Mouse (Mus musculus) heart, embryonic 14.5 days (tissue): Measurements from ENCODE around the gene Pga5. TPM values are rescaled to one million over a fixed set of nuclear protein-coding genes. Genes with fewer than 3 reads are reported as not detected.

Source experiments
- ATAC-seq: fragments of 200-750 bp; cut with Nextera tagmentation; 2 replicates; pipeline ENCODE4 v1.8.0; 2017; ENCODE audit warnings: low read depth, moderate TSS enrichment; ENCODE audit not compliant: insufficient number of reproducible peaks, insufficient read depth, low FRiP score
- H3K27ac ChIP-seq, 2 experiments: fragments of 200-500 bp in 1 of 2; fragments of 300-500 bp in 1 of 2; sonication (generic) in 1 of 2; replicated peaks in 1 of 2; 2 replicates each; pipeline ENCODE4 v1.5.1; 2012 to 2014; ENCODE audit warnings: low read depth in 2 of 2, low read length in 2 of 2, control low read depth in 1 of 2, mild to moderate bottlenecking in 1 of 2, mixed read lengths in 1 of 2; ENCODE audit not compliant: control insufficient read depth in 1 of 2, insufficient read depth in 1 of 2
- H3K27me3 ChIP-seq: fragments of 300-500 bp; sonication (generic); 2 replicates; pipeline ENCODE4 v1.6.1; 2014; ENCODE audit warnings: mild to moderate bottlenecking, low read length, control low read depth; ENCODE audit not compliant: control insufficient read depth, insufficient read depth
- H3K36me3 ChIP-seq: fragments of 300-500 bp; sonication (generic); 2 replicates; pipeline ENCODE4 v1.6.1; 2014; ENCODE audit warnings: mild to moderate bottlenecking, control low read depth, low read length, mixed read lengths; ENCODE audit not compliant: control insufficient read depth, insufficient read depth
- H3K4me1 ChIP-seq, 2 experiments: fragments of 200-500 bp in 1 of 2; fragments of 300-500 bp in 1 of 2; sonication (generic) in 1 of 2; 2 replicates each; pipeline ENCODE4 v1.6.1; 2012 to 2014; ENCODE audit warnings: low read length in 2 of 2, control low read depth in 1 of 2, mixed read lengths in 1 of 2; ENCODE audit not compliant: control insufficient read depth in 2 of 2, insufficient read depth in 2 of 2
- H3K4me2 ChIP-seq: fragments of 300-500 bp; sonication (generic); 2 replicates; pipeline ENCODE4 v1.6.1; 2014; ENCODE audit warnings: mild to moderate bottlenecking, low read length
- H3K4me3 ChIP-seq, 2 experiments: fragments of 200-500 bp in 1 of 2; fragments of 300-500 bp in 1 of 2; sonication (generic) in 1 of 2; 2 replicates each; pipeline ENCODE4 v1.5.1; 2012 to 2014; ENCODE audit warnings: low read length in 2 of 2, mild to moderate bottlenecking in 2 of 2, control low read depth in 1 of 2, low read depth in 1 of 2, moderate library complexity in 1 of 2; ENCODE audit not compliant: control insufficient read depth in 1 of 2, insufficient read depth in 1 of 2
- H3K9ac ChIP-seq: fragments of 300-500 bp; sonication (generic); 2 replicates; pipeline ENCODE4 v1.6.1; 2014; ENCODE audit warnings: mild to moderate bottlenecking, low read length
- H3K9me3 ChIP-seq: fragments of 300-500 bp; sonication (generic); 2 replicates; pipeline ENCODE4 v1.6.1; 2016; ENCODE audit warnings: low read length, control low read depth; ENCODE audit not compliant: control insufficient read depth
- WGBS: fragments of 180-500 bp; shearing (Covaris S2); extraction: QIAGEN DNeasy Blood & Tissue Kit; methylation state at CpG from one replicate; pipeline ENCODE4 v1.1.7; 2014; 5-methylcytosine and 5-hydroxymethylcytosine counted together
- polyA plus RNA-seq: library from polyadenylated mRNA; unstranded; fragments of >200 nt; fragmentation: Nextera tagmentation; extraction: Ambion mirVana; gene quantifications from 2 replicates; pipeline ENCODE4 v1.2.1, GENCODE M21; 2014

The Pga5 gene
- polyA plus RNA-seq: not detected in 2 replicates

GRCm38 (mm10) chr19:10677915-10678771, at the start of gene Pga5:
Gene Pga5, minus strand, starts transcription at chr19:10678071.
- 24% methylated on average over 6 of the region's 6 CpGs for WGBS
- no peaks in the 10 kb centered on the region for H3K36me3 ChIP-seq
- H3K4me2 ChIP-seq: no peak within 1 kb of the TSS
- H3K27me3 ChIP-seq: no peaks in the 10 kb centered on the region
- H3K4me1 ChIP-seq: peaks cover 3 to 4% of the 10 kb centered on the region in 2 experiments; a peak in 1 of 4 replicates
- H3K9me3 ChIP-seq: no peaks in the 10 kb centered on the region
- 0 out of 2 replicates have a peak within 1 kb of the TSS, but pooled peaks have one; percentile 8 for H3K9ac ChIP-seq
- H3K27ac ChIP-seq: no peak within 1 kb of the TSS
- no peak for ATAC-seq
- H3K4me3 ChIP-seq: no peak within 1 kb of the TSS

GRCm38 (mm10) chr19:10724629-10725363, 46.9 kb upstream of the Pga5 start:
- WGBS: 66% methylated on average over 13 of the region's 13 CpGs
- H3K9ac ChIP-seq: no peak overlapping the region
- no peaks in the 10 kb centered on the region for H3K9me3 ChIP-seq
- no peak for ATAC-seq
- H3K27ac ChIP-seq: no peak overlapping the region
- H3K4me1 ChIP-seq: peaks cover 12% of the 10 kb centered on the region in 2 experiments
- H3K4me3 ChIP-seq: no peak overlapping the region
- no peak overlapping the region for H3K4me2 ChIP-seq
- H3K36me3 ChIP-seq: no peaks in the 10 kb centered on the region
- H3K27me3 ChIP-seq: no peaks in the 10 kb centered on the region

- WGBS: 58% methylated on average over 5 of the region's 5 CpGs
- Histone ChIP-seq H3K36me3 (no peaks in the 10 kb centered on the region), H3K27me3 (no peaks in the 10 kb centered on the region), H3K4me1 (peaks cover 14 to 17% of the 10 kb centered on the region in 2 experiments), H3K9me3 (no peaks in the 10 kb centered on the region), H3K4me2 (no peak overlapping the region), H3K4me3 (no peak overlapping the region), H3K9ac (no peak overlapping the region), H3K27ac (no peak overlapping the region)
- no peak for ATAC-seq
Observed at GRCm38 (mm10) chr19:10723649-10724048, 45.8 kb upstream of the Pga5 start.

- H3K27ac ChIP-seq: no peak overlapping the region
- H3K4me2 ChIP-seq: no peak overlapping the region
Observed at GRCm38 (mm10) chr19:10723084-10723483, 45.2 kb upstream of the Pga5 start.

GRCm38 (mm10) chr19:10721064-10721463, 43.2 kb upstream of the Pga5 start:
- 50% methylated on average over 5 of the region's 5 CpGs for WGBS
- H3K27ac ChIP-seq: no peak overlapping the region
- H3K36me3 ChIP-seq: no peaks in the 10 kb centered on the region

More at GRCm38 (mm10) chr19:10723084-10723483, 45.2 kb upstream of the Pga5 start:
- WGBS: 17% methylated on average over 13 of the region's 13 CpGs
- Histone ChIP-seq H3K36me3 (no peaks in the 10 kb centered on the region), H3K9ac (no peak overlapping the region), H3K27me3 (no peaks in the 10 kb centered on the region), H3K4me3 (no peak overlapping the region), H3K9me3 (no peaks in the 10 kb centered on the region), H3K4me1 (peaks cover 18 to 23% of the 10 kb centered on the region in 2 experiments)
- no peak for ATAC-seq

GRCm38 (mm10) chr19:10720524-10720923, 42.7 kb upstream of the Pga5 start:
- Histone ChIP-seq H3K4me3 (no peak overlapping the region), H3K27ac (0 out of 4 replicates have a peak overlapping the region, but pooled peaks have one; percentile 11 to 33), H3K9me3 (no peaks in the 10 kb centered on the region), H3K4me2 (0 out of 2 replicates have a peak overlapping the region, but pooled peaks have one; percentile 6), H3K9ac (0 out of 2 replicates have a peak overlapping the region, but pooled peaks have one; percentile 30), H3K4me1 (peaks cover 19 to 24% of the 10 kb centered on the region in 2 experiments), H3K36me3 (no peaks in the 10 kb centered on the region), H3K27me3 (no peaks in the 10 kb centered on the region)
- 32% methylated on average over 3 of the region's 3 CpGs for WGBS
- no peak for ATAC-seq

More at GRCm38 (mm10) chr19:10721064-10721463, 43.2 kb upstream of the Pga5 start:
- H3K4me1 ChIP-seq: peaks cover 19 to 24% of the 10 kb centered on the region in 2 experiments
- H3K4me2 ChIP-seq: no peak overlapping the region
- H3K4me3 ChIP-seq: no peak overlapping the region
- no peak overlapping the region for H3K9ac ChIP-seq
- no peaks in the 10 kb centered on the region for H3K27me3 ChIP-seq
- no peak for ATAC-seq
- no peaks in the 10 kb centered on the region for H3K9me3 ChIP-seq

- ATAC-seq: no peak
- Histone ChIP-seq H3K9me3 (no peaks in the 10 kb centered on the region), H3K9ac (peak overlapping the region; percentile 25), H3K4me1 (peaks cover 19 to 24% of the 10 kb centered on the region in 2 experiments), H3K4me2 (0 out of 2 replicates have a peak overlapping the region, but pooled peaks have one; percentile 23), H3K27ac (0 out of 4 replicates have a peak overlapping the region, but pooled peaks of 1 of the 2 experiments have one; percentile 47), H3K27me3 (no peaks in the 10 kb centered on the region), H3K4me3 (no peak overlapping the region), H3K36me3 (no peaks in the 10 kb centered on the region)
- 37% methylated on average over 2 of the region's 2 CpGs for WGBS
Observed at GRCm38 (mm10) chr19:10719751-10720150, 41.9 kb upstream of the Pga5 start.
